Mouse (Mus musculus) hindbrain, embryonic 14.5 days (tissue): ENCODE data around the gene Sntg2. TPM values are rescaled to one million over a fixed set of nuclear protein-coding genes. Genes with fewer than 3 reads are reported as not detected.

Experiments used
- ATAC-seq: fragments of 200-750 bp; cut with Nextera tagmentation; 2 replicates; pipeline ENCODE4 v1.8.0; 2017; ENCODE audit warnings: moderate number of reproducible peaks, mild to moderate bottlenecking, moderate TSS enrichment, moderate library complexity; ENCODE audit not compliant: low FRiP score
- DNase-seq: peaks from one replicate; pipeline ENCODE4 v3.0.0-alpha.2; 2015; ENCODE audit warnings: low spot score
- H3K27ac ChIP-seq: fragments of 300-500 bp; sonication (generic); 2 replicates; pipeline ENCODE4 v1.5.1; 2014; ENCODE audit warnings: mild to moderate bottlenecking, moderate library complexity
- H3K27me3 ChIP-seq: fragments of 300-500 bp; sonication (generic); 2 replicates; pipeline ENCODE4 v1.6.1; 2014; ENCODE audit warnings: mild to moderate bottlenecking, low read length, mixed read lengths; ENCODE audit not compliant: control insufficient read depth, insufficient read depth
- H3K36me3 ChIP-seq: fragments of 300-500 bp; sonication (generic); replicated peaks from 2 replicates; pipeline ENCODE4 v1.6.1; 2014; ENCODE audit not compliant: control insufficient read depth, insufficient read depth
- H3K4me1 ChIP-seq: fragments of 300-500 bp; sonication (generic); replicated peaks from 2 replicates; pipeline ENCODE4 v1.6.1; 2014; ENCODE audit warnings: antibody characterized with exemption, low read length, mixed read lengths; ENCODE audit not compliant: control insufficient read depth, insufficient read depth
- H3K4me2 ChIP-seq: fragments of 300-500 bp; sonication (generic); replicated peaks from 2 replicates; pipeline ENCODE4 v1.6.1; 2014; ENCODE audit warnings: mild to moderate bottlenecking, moderate library complexity
- H3K4me3 ChIP-seq: fragments of 300-500 bp; sonication (generic); replicated peaks from 2 replicates; pipeline ENCODE4 v1.5.1; 2014; ENCODE audit warnings: mild to moderate bottlenecking, low read length
- H3K9ac ChIP-seq: fragments of 300-500 bp; sonication (generic); 2 replicates; pipeline ENCODE4 v1.6.1; 2014
- H3K9me3 ChIP-seq: fragments of 300-500 bp; sonication (generic); 2 replicates; pipeline ENCODE4 v1.6.1; 2016; ENCODE audit warnings: low read length; ENCODE audit not compliant: control insufficient read depth
- WGBS: fragments of 180-500 bp; shearing (Covaris S2); extraction: QIAGEN DNeasy Blood & Tissue Kit; methylation state at CpG from one replicate; pipeline ENCODE4 v1.1.7; 2014; 5-methylcytosine and 5-hydroxymethylcytosine counted together
- polyA plus RNA-seq: library from polyadenylated mRNA; unstranded; fragments of >200 nt; fragmentation: Nextera tagmentation; extraction: Ambion mirVana; gene quantifications from 2 replicates; pipeline ENCODE4 v1.2.1, GENCODE M21; 2014

Gene Sntg2
- polyA plus RNA-seq: 3.5 and 3.6 TPM in 2 replicates

GRCm38 (mm10) chr12:30372933-30373501 is at the start of gene Sntg2:
Sntg2 (minus strand) TSS chr12:30373375.
- 0 out of 2 replicates have a peak, but pooled peaks cover 5% of the 10 kb centered on the region for H3K4me1 ChIP-seq
- DNase-seq (peak; percentile 64), ATAC-seq (peak; percentile 95)
- no peak within 1 kb of the TSS for H3K27ac ChIP-seq
- no peaks in the 10 kb centered on the region for H3K9me3 ChIP-seq
- peak within 1 kb of the TSS; percentile 61 for H3K9ac ChIP-seq
- H3K27me3 ChIP-seq: peaks cover 5% of the 10 kb centered on the region; the same call in 1 of the 2 replicates
- H3K4me3 ChIP-seq: peak within 1 kb of the TSS; percentile 43
- H3K36me3 ChIP-seq: no peaks in the 10 kb centered on the region
- H3K4me2 ChIP-seq: peak within 1 kb of the TSS; percentile 84
- WGBS: 1% methylated on average over 37 of the region's 39 CpGs

- no peaks in the 10 kb centered on the region for H3K27me3 ChIP-seq
- no peak for ATAC-seq
- WGBS: 87% methylated on average over 8 of the region's 8 CpGs
- no peaks in the 10 kb centered on the region for H3K9me3 ChIP-seq
- H3K9ac ChIP-seq: no peak overlapping the region
- H3K36me3 ChIP-seq: no peaks in the 10 kb centered on the region
- H3K4me2 ChIP-seq: no peak overlapping the region
- no peak overlapping the region for H3K4me3 ChIP-seq
- no peak overlapping the region for H3K27ac ChIP-seq
- no peaks in the 10 kb centered on the region for H3K4me1 ChIP-seq
- no peak for DNase-seq
Observed at GRCm38 (mm10) chr12:30416547-30416946, 43.4 kb upstream of the Sntg2 start.

DNA sequence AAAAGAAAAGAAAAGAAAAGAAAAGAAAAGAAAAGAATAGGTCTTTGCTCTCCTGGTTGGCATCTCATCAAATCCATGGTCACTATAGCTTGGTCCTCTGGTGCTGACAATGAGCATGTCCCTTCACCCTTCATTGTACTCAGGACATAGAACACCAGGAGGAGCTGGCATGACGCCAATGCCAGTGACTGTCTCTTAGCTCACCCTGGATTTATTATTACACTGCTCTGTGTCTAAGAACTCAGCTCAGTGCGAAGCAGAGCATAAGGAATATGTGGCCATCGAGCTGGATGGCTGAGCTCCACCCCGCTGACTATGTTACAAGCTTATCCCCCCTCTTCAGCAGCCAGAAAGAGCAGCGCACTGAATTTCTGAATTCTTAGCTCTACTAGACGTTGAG is 42.8 kb upstream of the Sntg2 start:
- 73% methylated on average over 6 of the region's 6 CpGs for WGBS
- Histone ChIP-seq H3K36me3 (no peaks in the 10 kb centered on the region), H3K4me1 (no peaks in the 10 kb centered on the region), H3K4me3 (no peak overlapping the region), H3K9me3 (no peaks in the 10 kb centered on the region), H3K27ac (no peak overlapping the region), H3K9ac (no peak overlapping the region), H3K4me2 (no peak overlapping the region), H3K27me3 (no peaks in the 10 kb centered on the region)
- DNase-seq (no peak), ATAC-seq (no peak)

- no peak overlapping the region for H3K27ac ChIP-seq
- H3K4me1 ChIP-seq: no peaks in the 10 kb centered on the region
- H3K4me3 ChIP-seq: no peak overlapping the region
- H3K27me3 ChIP-seq: no peaks in the 10 kb centered on the region
- no peak overlapping the region for H3K4me2 ChIP-seq
- ATAC-seq (no peak), DNase-seq (no peak)
- no peaks in the 10 kb centered on the region for H3K36me3 ChIP-seq
- H3K9ac ChIP-seq: no peak overlapping the region
- H3K9me3 ChIP-seq: no peaks in the 10 kb centered on the region
Observed at GRCm38 (mm10) chr12:30402651-30403050, 29.5 kb upstream of the Sntg2 start.

DNA sequence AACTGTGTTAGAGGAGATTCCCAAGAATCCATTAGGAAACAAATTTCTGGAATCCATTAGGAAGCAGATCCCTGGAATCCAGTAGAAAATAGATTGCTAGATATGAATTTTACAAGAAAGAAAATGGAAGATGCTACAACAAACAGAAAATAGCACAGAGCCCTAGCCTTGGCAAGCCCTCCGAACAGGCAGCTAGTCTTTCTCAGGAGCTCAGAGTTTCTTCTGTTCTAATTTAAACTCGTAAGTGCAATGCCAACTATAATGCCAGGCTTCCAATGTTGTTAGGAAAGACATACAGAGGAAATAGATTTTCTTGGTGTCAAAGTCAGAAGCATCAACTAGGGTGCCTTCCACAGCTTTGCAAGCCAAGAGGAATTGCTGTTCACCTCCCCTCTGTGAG is 27.4 kb upstream of the Sntg2 start:
- Histone ChIP-seq H3K4me2 (no peak overlapping the region), H3K9ac (no peak overlapping the region), H3K36me3 (no peaks in the 10 kb centered on the region), H3K27ac (no peak overlapping the region), H3K9me3 (no peaks in the 10 kb centered on the region), H3K4me3 (no peak overlapping the region), H3K4me1 (no peaks in the 10 kb centered on the region), H3K27me3 (no peaks in the 10 kb centered on the region)
- 94% methylated on average over 2 of the region's 2 CpGs for WGBS
- ATAC-seq: no peak
- DNase-seq: no peak

- Histone ChIP-seq H3K4me2 (no peak overlapping the region), H3K4me3 (no peak overlapping the region), H3K9me3 (no peaks in the 10 kb centered on the region), H3K27me3 (no peaks in the 10 kb centered on the region), H3K27ac (no peak overlapping the region), H3K9ac (no peak overlapping the region), H3K4me1 (no peaks in the 10 kb centered on the region), H3K36me3 (no peaks in the 10 kb centered on the region)
- WGBS: 71% methylated on average over 2 of the region's 2 CpGs
- ATAC-seq (peak; percentile 31; the same call in 1 of the 2 replicates), DNase-seq (no peak)
Observed at GRCm38 (mm10) chr12:30400114-30400513, 26.9 kb upstream of the Sntg2 start.

GRCm38 (mm10) chr12:30372293-30372692 is 882 bp downstream of the Sntg2 start:
- H3K27ac ChIP-seq: no peak overlapping the region
- 49% methylated on average over 5 of the region's 5 CpGs for WGBS

GRCm38 (mm10) chr12:30369786-30370185 is 3.4 kb downstream of the Sntg2 start:
- no peaks in the 10 kb centered on the region for H3K36me3 ChIP-seq
- ATAC-seq: peak; percentile 54
- H3K27ac ChIP-seq: no peak overlapping the region
- peaks cover 5% of the 10 kb centered on the region; the same call in 1 of the 2 replicates for H3K27me3 ChIP-seq
- H3K4me2 ChIP-seq: no peak overlapping the region
- H3K4me1 ChIP-seq: 0 out of 2 replicates have a peak, but pooled peaks cover 5% of the 10 kb centered on the region
- no peaks in the 10 kb centered on the region for H3K9me3 ChIP-seq
- no peak overlapping the region for H3K4me3 ChIP-seq
- peak; percentile 92 for DNase-seq
- WGBS: 10% methylated on average over 6 of the region's 6 CpGs
- H3K9ac ChIP-seq: no peak overlapping the region

More at GRCm38 (mm10) chr12:30372293-30372692, 882 bp downstream of the Sntg2 start:
- peaks cover 5% of the 10 kb centered on the region; the same call in 1 of the 2 replicates for H3K27me3 ChIP-seq
- no peaks in the 10 kb centered on the region for H3K9me3 ChIP-seq
- ATAC-seq (no peak), DNase-seq (no peak)
- peak overlapping the region; percentile 43; the same call in 1 of the 2 replicates for H3K4me3 ChIP-seq
- no peak overlapping the region for H3K9ac ChIP-seq
- 0 out of 2 replicates have a peak, but pooled peaks cover 5% of the 10 kb centered on the region for H3K4me1 ChIP-seq
- H3K4me2 ChIP-seq: peak overlapping the region; percentile 84
- H3K36me3 ChIP-seq: no peaks in the 10 kb centered on the region

GRCm38 (mm10) chr12:30369141-30369540 is 4.0 kb downstream of the Sntg2 start:
- H3K4me3 ChIP-seq: no peak overlapping the region
- DNase-seq (no peak), ATAC-seq (no peak)
- no peak overlapping the region for H3K27ac ChIP-seq
- H3K9ac ChIP-seq: no peak overlapping the region
- 84% methylated on average over 6 of the region's 6 CpGs for WGBS
- H3K4me1 ChIP-seq: 0 out of 2 replicates have a peak, but pooled peaks cover 5% of the 10 kb centered on the region
- peaks cover 5% of the 10 kb centered on the region; the same call in 1 of the 2 replicates for H3K27me3 ChIP-seq
- no peaks in the 10 kb centered on the region for H3K9me3 ChIP-seq
- no peak overlapping the region for H3K4me2 ChIP-seq
- no peaks in the 10 kb centered on the region for H3K36me3 ChIP-seq
